Mouse (Mus musculus): ENCODE data around the gene Spop.
A peak's percentile ranks its signal among the peaks of the same experiment; 100 is the strongest.

Gene Spop

DNA sequence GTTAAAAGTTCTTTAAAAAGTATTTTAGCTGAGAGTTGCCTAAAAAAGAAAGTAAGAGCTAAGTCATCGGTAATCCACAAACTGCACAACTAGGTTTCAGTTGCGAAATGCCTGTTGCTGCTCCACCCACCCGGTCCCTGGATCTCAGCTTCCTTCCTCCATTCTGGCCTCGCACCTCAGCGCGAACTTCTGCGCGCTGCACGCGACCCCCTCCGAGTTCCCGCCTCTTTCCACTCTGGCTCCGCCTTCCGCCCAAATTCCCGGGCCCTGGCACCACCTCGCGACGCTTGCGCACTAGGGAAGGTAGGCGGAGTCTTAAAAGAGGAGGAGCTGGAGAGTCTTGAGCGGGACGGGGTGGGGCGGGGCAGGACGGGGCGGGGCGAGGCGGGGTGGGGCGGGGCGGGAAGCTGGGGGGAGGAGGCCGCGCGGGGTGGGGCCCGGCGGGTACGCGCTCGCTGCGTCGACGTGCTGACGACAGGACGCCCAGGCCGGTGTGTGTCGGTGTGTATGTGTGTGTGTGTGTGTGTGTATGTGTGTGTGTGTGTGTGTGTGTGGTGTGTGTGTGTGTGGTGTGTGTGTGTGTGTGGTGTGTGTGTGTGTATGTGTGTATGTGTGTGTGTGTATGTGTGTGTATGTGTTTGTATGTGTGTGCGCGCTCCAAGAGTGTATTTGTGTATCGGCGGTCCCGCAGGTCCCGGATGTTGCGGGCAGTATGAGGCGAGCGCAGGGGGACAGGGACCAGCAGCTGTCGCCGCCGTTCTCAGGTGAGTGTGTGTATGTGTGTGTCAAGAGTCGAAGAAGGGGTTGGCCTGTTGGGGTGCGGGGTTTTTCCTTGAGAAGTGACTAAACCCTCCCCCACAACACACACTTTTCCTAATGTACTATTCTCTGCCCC is at the start of gene Spop:
Spop (plus strand) TSS at position 440 of the 895 bp plus-strand sequence.
- DNase-seq (ENCODE audit: extremely low spot score) = peak; percentile 95

DNA sequence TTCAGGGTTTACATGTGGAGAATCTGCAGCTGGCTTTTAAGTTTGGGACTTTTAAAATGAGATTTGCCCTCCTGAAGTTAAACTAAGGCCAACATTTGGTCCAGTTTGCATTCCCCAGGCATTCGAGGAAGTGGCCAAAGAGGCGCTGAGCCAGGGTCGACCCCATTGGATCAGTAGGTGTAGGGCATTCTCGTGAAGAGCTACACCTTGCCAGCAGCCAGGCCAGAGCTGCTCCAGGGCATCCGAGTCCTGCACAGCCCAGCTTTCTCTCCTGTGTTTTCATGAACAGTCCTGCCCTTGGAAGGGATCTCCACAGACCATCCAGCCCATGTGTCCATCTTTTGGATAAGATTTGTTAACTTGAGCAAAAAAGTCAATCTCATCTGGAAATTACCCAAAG is 49.5 kb upstream of the Spop start:
- DNase-seq (ENCODE audit: extremely low spot score) = no peak

DNA sequence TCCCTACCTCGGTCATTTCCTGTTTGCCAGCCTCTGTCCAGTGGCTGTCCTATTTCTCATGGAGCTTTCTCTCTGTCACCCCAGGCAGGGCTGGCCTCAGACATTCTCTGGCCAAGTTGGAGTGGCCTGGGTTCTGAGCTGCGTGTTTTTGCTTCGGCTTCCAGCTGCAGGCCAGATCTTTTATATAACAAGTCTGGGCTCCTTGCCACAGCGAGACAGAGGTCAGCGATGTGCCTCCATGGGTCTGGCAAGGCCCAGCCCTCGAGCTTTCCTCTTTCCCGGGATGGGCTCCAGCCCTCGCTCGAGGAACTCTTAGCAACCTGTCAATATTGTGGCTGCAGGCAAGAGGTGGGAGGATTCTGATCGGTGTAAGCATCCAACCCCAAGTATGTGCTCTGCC is 48.3 kb upstream of the Spop start:
- no peak for DNase-seq (ENCODE audit: extremely low spot score)

DNA sequence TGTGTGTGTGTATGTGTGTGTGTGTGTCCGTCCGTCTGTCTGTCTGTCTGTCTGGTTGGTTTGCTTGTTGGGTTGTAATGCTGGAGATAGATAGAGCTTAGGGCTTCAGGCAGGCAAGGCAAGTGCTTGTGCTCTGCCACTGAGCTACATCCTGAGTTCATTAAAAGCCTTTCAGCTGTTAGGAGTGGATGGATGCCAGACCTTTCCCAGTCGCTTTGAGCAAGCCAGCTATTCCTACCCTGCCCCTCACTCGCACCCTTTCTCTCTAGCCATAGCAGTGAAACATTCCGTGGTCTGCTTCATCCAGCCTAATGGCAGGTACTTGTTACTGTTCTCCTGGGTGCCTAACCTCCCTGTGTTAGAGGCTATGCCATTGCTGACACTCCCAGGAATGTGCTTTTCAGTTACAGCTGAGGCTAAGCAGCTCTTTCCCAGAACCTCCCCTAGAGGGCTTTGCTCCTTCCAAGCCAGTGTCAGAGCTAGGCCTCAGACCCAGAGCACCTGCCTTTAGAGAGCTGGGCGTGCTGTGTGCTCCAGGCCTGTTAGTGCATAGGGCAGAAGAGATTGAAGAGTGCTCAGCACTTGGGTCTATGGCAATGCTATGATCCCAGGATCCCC is 47.5 kb upstream of the Spop start:
- DNase-seq (ENCODE audit: extremely low spot score) = no peak

DNA sequence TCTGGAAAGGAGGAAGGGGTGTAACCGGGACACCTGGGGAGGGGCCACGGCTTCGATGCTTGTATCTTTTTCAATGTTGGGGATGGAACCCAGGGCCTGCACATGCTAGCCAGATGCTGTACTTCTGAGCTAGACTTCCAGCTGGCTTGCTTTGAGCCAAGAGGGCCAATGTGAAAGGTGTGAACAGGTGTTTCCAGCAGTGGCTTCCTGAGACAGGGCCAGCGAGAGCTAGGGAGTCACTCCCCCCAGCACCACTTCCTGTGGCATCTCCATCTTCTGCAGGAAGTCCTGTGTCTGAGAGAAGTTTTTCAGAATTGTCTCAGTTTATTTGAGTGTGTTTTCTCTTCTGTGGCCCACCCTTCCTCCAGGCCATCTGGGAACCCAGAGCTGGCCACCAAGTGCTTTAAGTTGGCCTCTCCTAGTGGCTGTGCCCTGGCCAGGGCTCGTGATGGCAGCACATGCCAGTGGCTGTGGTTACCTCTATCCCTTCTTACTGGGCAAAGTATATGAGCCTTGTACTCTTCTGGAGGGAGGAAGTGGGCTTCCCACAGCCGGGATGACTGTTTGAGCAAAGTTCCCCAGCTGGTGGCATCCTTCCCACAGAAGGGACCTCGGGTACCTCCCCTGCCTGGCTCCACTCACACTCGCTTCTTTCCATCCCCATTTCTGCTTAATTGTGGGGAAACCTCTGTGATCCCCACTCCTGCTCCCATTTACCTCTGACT is 46.7 kb upstream of the Spop start:
- DNase-seq (ENCODE audit: extremely low spot score) = no peak

DNA sequence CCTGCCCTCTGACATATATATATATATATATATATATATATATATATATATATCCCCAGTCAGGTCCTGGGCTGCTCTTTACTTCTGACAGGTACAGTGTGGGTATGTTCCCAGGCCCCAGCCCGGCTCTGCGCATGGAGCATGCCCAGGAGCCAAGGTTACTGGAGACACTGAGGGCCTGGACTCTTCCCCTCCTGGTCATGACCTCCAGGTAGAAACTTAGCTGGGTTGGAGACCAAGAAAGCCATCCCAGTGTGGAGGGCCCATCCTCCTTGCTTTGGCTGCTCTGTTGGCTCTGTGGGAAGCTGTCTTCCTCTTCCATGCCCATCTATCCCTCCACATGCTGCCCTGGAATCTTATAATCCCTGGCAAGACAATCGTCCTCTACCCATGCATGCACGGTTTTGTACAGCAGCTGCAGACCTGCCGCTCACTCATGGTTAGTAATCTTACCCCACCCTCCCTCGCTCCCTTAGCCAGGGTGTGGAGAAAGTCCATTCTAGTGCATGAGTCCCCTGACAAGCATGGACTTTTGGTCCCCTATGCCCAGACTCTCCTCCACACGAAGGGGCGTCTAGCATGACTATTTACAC is 45.6 kb upstream of the Spop start:
- no peak for DNase-seq (ENCODE audit: extremely low spot score)

DNA sequence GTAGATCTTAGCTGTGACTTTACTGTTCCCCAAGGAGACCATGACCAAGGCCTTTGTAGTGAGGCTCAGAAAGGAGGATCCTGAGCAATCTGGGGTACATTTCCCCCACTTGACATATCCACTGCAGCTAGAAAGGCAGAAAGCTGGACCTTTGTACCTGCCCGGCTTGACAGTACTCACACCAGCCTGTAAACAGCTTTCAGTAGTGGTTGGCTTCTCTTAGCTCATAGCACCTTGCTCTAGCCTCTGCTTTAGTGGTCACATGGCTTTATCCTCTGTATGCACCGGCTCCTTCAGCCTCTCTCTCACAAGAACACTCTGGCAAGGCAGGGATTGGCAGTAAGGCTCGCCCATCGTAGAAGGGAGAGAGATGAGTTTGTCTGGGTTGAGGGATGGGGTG is 45.0 kb upstream of the Spop start:
- no peak for DNase-seq (ENCODE audit: extremely low spot score)

DNA sequence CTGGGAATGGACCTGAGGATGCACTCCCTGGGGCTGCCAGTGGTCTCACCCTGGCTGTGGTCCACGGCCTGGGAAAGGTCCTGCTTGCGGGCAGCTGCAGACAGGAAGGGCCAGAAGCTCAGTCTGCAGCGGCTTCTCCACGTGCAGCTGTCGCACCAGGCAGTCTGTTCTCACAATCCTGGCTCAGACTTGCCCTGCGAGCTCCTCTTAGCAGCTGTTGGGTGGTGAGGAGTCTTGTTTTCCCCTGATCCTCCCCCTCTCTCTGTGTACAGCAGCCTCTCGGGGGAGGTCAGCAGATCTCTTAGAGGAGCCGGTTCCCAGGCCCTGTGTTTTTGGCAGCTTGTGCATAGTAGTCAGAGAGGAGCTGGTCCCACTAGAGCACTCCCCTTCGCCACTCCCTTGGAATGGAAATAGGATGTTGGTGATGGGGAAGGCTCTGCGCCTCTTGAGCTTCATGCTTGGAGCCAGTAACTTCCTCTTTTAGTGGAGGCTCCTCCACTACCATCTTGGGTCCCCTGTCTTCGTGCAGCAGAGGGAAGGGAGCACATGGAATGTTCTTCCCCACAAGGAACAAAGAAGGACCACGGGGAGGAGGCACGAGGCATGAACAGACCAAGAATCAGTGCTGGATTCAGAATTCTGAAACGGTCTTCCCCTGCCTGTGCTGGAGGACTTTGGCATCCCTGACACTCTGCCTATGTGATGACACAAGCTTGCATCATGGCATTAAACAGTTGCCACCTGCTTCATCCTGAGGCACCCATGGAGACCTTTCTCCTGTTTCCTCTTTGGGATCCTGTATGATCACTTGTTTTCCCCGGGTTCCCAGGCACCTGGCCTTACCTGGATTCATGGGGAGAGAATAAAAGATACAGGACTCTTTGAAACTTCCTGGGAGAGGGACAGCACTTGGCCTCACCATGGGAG is 43.7 kb upstream of the Spop start:
- DNase-seq (ENCODE audit: extremely low spot score) = no peak

DNA sequence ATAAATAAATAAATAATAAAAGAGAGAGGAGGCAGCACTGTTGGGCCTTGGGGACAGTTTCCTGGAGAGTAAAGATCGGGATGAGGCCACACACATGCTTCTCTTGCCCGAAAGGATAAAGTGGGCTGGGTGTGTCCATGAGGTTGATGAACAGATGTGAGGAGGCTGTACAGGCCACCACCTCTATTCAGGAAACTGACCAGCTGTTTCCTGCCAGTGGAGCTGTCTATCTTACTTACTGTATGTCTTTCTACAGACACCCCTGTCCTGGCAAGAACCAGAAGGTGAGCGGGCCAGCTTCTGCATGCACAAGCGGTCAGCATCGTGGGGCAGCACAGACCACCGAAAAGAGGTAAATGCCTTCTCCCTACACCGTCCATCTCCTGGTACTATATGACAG is 42.7 kb upstream of the Spop start:
- no peak for DNase-seq (ENCODE audit: extremely low spot score)

DNA sequence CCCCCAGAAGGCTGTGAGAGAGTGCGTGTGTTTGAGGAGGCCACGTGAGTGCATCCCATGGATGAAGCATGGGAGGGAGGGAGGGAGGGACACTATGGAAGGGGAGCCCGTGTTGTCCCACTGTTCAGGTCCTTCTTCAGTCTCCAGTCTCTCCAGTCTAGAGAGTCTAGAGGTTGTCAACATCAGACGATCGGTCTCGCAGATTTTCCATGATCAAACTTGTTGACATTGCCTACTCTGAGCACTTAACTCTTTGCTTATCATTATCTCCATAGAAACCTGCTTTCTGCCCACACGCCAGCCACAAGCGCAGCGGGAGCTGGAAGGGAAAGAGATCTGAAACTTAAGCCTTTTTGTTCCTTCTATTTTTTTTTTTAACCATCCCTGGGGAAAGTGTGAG is 35.0 kb upstream of the Spop start:
- no peak for DNase-seq (ENCODE audit: extremely low spot score)

DNA sequence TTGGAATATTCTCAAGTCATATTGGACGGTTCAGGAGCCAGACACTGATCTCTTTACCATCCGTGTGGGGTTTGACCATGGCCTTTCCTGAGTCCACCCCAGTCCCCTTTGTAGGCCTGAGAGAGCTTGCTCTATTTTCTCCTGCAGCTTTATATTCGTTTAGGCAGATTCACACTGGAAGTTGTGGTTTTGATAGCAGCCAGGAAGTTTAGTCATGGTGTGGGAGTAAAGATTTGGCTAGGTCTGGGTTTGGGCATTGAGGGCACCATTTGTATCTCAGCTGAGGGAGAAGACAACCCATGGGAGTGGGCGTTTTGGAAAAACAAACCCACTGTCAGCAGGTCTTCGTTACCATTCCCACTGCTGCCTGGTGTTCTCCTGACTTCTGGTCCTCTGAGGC is 34.3 kb upstream of the Spop start:
- DNase-seq (ENCODE audit: extremely low spot score) = no peak

DNA sequence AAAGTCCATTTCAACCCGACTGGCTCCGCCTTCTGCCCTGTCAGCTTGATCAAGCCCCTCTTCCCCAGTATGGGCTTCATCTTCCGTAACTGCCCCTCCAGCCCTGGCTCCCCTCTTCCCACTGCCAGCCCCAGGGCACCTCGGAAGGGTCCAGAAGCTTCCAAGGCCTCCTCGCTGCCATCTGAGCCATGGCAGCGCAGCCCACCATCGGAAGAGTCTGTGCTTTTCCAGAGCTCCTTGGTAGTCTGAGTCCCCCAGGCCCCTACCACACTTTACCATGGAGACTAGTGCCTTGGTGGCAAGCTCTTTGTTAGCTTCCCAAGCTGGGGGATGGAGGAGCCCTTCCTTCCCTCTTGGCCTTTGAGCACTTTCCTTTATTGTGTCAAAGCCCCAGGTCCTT is 33.2 kb upstream of the Spop start:
- no peak for DNase-seq (ENCODE audit: extremely low spot score)

DNA sequence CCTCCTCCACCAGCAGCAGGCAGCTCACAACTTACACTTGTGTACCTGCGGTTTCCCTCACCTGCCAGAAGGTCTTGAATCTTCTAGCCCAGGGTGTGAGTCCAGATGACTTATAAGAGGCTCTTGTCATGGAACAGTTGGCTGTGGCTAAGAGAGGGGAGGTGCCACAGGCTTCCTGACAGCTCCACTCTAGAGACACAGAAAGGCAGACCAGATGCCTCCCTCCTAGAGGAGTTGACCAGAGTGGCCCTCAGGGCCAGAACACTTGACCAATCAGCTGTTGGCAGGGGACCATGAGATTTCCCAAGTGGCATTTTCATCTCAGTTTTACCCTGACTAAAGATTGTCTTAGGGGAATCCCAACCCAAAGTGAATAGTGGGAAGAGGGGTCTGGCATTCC is 32.7 kb upstream of the Spop start:
- DNase-seq (ENCODE audit: extremely low spot score) = no peak

DNA sequence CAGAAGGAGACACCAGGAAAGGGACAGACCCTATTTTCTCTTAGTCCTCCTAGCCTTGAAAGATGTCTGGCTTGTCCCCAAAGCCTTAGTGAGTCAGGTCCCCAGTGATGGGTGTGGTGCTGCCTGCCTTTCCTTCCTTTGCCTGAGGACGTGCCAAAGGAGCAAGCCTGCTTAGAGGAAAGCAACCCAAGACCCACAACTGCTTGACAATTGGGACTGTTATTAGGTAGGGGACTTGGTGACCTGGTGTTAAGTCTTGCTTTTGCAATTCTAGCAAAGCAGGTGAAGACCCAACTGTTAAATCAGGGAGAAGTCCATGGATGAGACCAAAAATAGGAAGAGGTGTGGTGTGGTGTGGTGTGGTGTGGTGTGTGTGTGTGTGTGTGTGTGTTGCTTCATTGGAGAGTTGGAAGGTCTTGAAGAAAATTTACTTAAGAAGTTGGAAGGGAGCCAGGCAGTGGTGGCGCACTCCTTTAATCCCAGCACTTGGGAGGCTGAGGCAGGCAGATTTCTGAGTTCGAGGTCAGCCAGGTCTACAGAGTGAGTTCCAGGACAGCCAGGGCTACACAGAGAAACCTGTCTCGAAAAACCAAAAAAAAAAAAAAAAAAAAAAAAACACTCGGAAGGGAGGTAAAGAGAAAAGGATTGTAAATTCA is 30.4 kb upstream of the Spop start:
- DNase-seq (ENCODE audit: extremely low spot score) = no peak

DNA sequence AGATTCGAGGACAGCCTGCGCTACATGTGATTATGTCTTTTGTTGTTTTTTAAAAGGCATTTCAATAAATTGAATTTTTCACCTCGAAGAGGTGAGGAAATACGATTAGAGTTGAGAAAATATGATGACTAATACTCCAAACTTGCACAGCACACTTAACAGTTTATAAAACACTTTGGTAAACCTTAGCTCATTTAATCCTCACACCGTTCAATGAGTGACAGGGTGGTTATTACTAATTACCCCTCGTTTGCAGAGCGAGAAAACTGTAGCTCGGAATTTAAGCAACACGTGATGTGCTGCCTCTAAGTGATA is 29.9 kb upstream of the Spop start:
- DNase-seq (ENCODE audit: extremely low spot score) = no peak

DNA sequence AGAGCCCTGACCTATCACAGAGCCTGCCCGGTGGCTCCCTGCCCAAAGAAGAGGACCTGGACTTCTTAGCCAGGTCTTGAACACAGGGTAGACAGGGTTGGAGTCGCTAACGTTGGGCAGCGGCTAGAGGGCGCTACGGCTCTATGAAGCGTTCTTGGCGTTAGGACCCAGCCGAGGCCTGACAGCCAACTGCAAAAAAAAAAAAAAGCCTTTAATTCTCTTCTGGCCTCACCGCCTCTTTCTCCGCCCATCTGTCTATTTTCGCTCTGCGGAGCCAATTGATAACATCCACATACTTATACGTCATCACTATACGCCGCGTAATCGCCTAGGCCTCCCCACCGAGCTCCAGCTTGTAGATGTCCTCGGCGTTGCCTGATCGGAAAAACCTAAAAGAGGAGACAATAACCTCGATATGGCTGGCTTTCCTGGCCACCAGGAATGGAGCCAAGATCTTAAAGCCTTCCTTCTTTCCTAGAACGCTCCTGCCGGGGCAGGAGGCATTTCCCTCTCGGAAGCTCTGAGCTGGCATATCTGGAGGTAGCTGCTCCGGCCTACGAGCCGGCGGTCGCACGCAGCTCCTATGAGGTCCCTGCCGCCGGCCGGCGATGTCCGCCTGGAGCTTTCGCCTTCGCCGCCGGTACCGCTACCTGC is 29.4 kb upstream of the Spop start, which contains the start of gene Slc35b1:
Slc35b1 (plus strand) TSS at position 374 of the 654 bp plus-strand sequence.
- DNase-seq (ENCODE audit: extremely low spot score) = peak; percentile 98

DNA sequence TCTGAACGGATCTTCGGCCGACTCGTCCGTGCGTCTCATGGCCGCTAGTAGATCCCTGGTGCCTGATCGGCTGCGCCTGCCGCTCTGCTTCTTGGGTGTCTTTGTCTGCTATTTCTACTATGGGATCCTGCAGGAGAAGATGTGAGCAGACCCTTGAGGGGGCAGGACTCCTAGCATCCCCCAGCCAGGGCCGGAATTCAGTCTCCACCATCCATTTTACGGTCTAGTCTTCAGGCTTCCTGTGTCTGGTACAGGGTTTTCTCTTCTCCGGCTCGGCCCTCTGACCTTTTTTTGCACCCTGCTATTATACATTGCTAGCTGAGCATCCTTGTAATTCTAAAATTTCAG is 28.9 kb upstream of the Spop start:
- DNase-seq (ENCODE audit: extremely low spot score) = no peak

DNA sequence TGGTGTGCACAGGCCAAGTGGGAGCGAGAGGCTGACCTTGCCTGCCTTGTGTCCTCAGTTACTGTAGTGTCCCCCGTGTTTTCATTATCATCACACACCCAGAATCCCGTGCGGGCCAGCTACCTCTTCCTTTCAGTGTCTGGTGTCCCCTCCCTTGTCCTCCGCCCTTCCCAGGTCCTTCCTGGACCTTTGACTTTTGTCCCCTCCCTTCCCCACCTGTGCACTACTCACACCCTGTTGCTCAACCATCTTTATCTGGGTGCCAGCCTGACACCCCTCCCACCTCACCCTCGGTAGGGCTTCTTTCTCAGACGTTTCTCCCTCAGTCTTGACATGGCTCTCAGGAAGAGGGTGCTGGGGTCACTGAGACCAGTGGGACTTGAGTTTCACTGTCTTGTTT is 26.5 kb upstream of the Spop start:
- DNase-seq (ENCODE audit: extremely low spot score) = no peak

DNA sequence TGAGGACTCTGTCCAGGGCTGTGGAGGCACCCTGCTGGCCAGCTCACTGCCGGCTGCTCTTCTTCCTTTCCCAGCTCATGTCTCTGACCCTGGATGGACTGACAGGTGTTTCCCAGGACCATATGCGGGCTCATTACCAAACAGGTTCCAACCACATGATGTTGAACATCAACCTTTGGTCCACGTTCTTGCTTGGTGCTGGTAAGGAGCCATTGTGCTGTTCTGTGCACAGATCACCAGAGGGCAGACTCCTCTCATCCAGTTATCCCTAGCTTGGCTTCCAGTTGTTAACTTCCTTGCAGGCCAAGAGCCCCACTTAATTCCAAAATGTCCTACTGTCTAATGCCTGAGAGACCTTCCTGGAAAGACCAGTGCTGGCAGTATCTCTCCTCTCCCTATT is 24.9 kb upstream of the Spop start:
- no peak for DNase-seq (ENCODE audit: extremely low spot score)

DNA sequence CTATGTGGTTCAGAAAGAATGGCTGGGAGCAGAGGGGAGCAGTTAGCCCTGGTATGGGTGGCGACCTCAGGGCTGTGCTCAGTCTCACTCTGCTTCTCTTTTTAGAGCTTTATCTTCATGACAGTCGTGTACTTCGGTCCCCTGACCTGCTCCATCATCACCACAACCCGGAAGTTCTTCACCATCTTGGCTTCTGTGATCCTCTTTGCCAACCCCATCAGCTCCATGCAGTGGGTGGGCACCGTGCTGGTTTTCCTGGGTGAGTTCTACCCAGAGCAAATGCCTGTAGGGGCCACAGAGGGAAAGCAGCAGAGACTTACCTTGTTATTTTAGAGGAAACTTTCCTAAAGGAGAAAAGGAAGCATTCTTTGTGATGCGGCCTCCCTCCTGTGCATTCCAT is 23.5 kb upstream of the Spop start:
- DNase-seq (ENCODE audit: extremely low spot score) = no peak

DNA sequence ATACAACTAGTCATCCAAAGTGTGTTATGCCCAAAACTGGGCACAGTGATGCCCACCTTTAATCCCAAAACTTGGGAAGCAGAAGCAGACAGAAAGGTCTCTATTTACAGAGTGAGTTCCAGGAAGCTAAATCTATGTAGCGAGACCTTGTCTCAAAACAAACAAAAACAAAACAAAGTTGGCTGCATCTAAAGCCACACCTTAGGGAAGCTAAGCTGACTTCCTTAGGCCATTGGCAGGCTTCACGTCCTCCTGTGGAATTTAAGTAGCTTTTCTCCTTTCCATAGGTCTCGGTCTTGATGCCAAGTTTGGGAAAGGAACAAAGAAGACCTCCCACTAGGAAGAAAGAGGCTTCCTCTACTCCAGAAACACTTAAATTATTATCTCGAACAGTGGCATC is 22.7 kb upstream of the Spop start:
- DNase-seq (ENCODE audit: extremely low spot score) = no peak

Data from embryo, embryonic 9.5 days (tissue).